ENCODE assay signal across 8 mouse cellular contexts in the genomic region with DNA sequence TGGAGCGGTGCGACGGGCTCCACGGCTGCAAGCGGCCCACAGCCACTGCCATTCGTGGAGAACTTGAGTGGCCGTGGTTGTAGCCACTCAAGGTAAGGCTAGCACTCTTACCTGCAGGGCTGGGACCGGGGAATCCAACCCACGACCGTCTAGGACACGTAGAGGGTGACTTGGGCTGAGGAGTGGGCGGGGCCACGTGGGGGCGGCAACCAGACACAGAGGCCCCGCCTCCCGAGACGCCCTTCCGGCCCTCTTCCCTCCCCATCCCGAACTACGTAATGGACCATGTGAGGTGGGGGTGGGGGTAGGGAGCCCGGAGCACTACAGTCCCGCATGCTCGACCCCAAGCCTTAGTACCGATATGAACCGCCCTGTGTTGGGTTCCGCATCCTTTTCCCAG.
DNase-seq lines count a peak whose midpoint lies in the region; ATAC-seq and TF ChIP-seq lines count a peak whose summit lies in the region.

No protein-coding gene starts in this region.

- no peaks in the 10 kb centered on the region for H3K4me1 ChIP-seq in forebrain, postnatal 0 days (ENCODE audit: insufficient read depth)
- no peaks in the 10 kb centered on the region for H3K4me1 ChIP-seq in intestine, postnatal 0 days (replicated peaks; ENCODE audit: control insufficient read depth, insufficient read depth, low read length)
- H3K4me1 ChIP-seq in liver, embryonic 14.5 days (replicated peaks; ENCODE audit: control insufficient read depth in 2 of 2, insufficient read depth in 2 of 2, low read length in 1 of 2) = peaks cover 0 to 9% of the 10 kb centered on the region in 2 experiments

- H3K27me3 ChIP-seq in forebrain, postnatal 0 days (ENCODE audit: insufficient read depth, low read length) = no peaks in the 10 kb centered on the region
- no peaks in the 10 kb centered on the region for H3K27me3 ChIP-seq in intestine, postnatal 0 days (replicated peaks; ENCODE audit: control insufficient read depth, insufficient read depth, low read length)
- H3K27me3 ChIP-seq in liver, embryonic 14.5 days (ENCODE audit: control insufficient read depth, insufficient read depth, low read length) = no peaks in the 10 kb centered on the region

- peak overlapping the region; percentile 51 for H3K4me2 ChIP-seq in forebrain, postnatal 0 days (ENCODE audit: low read depth)
- peak overlapping the region; percentile 64 for H3K4me2 ChIP-seq in intestine, postnatal 0 days (replicated peaks; ENCODE audit: low read depth)
- peak overlapping the region; percentile 75 for H3K4me2 ChIP-seq in liver, embryonic 14.5 days (ENCODE audit: low read depth)

- WGBS in forebrain, postnatal 0 days = 3% methylated on average over 26 of the region's 26 CpGs
- 5% methylated on average over 26 of the region's 26 CpGs for WGBS in intestine, postnatal 0 days
- WGBS in liver, embryonic 14.5 days (ENCODE audit: insufficient replicate concordance) = 4% methylated on average over 26 of the region's 26 CpGs

- peaks cover 3% of the 10 kb centered on the region; the same call in 1 of the 2 replicates for H3K36me3 ChIP-seq in forebrain, postnatal 0 days (ENCODE audit: insufficient read depth)
- H3K36me3 ChIP-seq in intestine, postnatal 0 days (ENCODE audit: control insufficient read depth, insufficient read depth) = 0 out of 2 replicates have a peak, but pooled peaks cover 2% of the 10 kb centered on the region
- peaks cover 3% of the 10 kb centered on the region for H3K36me3 ChIP-seq in liver, embryonic 14.5 days (replicated peaks; ENCODE audit: control insufficient read depth, insufficient read depth, low read depth)

- peak; percentile 95 for ATAC-seq in forebrain, postnatal 0 days
- peak; percentile 88 for ATAC-seq in intestine, postnatal 0 days
- peak; percentile 89 for ATAC-seq in liver, embryonic 14.5 days (ENCODE audit: insufficient read depth)

- 0 out of 2 replicates have a peak, but pooled peaks cover 3% of the 10 kb centered on the region for H3K9me3 ChIP-seq in forebrain, postnatal 0 days (ENCODE audit: low read length)
- H3K9me3 ChIP-seq in intestine, postnatal 0 days (ENCODE audit: control insufficient read depth) = no peaks in the 10 kb centered on the region
- no peaks in the 10 kb centered on the region for H3K9me3 ChIP-seq in liver, embryonic 14.5 days (ENCODE audit: control insufficient read depth, low read length)

- DNase-seq in cerebellum, postnatal 14 days = peak; percentile 37 to 64
- DNase-seq in cerebellum, adult 9-10 months = no peak
- peak; percentile 37 for DNase-seq in brain, embryonic 18.5 days (ENCODE audit: low read depth, low spot score)
- peak; percentile 81 for DNase-seq in forebrain, postnatal 0 days
- peak; percentile 59 to 66 (median 60) for DNase-seq in liver, embryonic 14.5 days (ENCODE audit: low read depth in 3 of 3, low spot score in 3 of 3)
- DNase-seq in natural killer cell, adult 2 months (ENCODE audit: low spot score in 2 of 2) = peak; percentile 28 to 52
- DNase-seq in testis, postnatal 14 days (ENCODE audit: low spot score) = peak; percentile 85

- no peak for TF ChIP-seq EP300 in liver, embryonic 14.5 days (IDR thresholded peaks at IDR 0.05; ENCODE audit: low read depth)

- peak overlapping the region; percentile 43 for H3K9ac ChIP-seq in forebrain, postnatal 0 days
- H3K9ac ChIP-seq in intestine, postnatal 0 days (ENCODE audit: low read depth, low read length) = no peak overlapping the region
- H3K9ac ChIP-seq in liver, embryonic 14.5 days (replicated peaks) = peak overlapping the region; percentile 42; the same call in 1 of the 2 replicates

- peak overlapping the region; percentile 33 for H3K4me3 ChIP-seq in forebrain, postnatal 0 days (ENCODE audit: low read depth, low read length)
- H3K4me3 ChIP-seq in intestine, postnatal 0 days (ENCODE audit: low read depth, low read length) = peak overlapping the region; percentile 33
- peak overlapping the region; percentile 54 to 68 for H3K4me3 ChIP-seq in liver, embryonic 14.5 days (ENCODE audit: insufficient read depth in 1 of 2, low read depth in 2 of 2, low read length in 2 of 2)

- no peak for TF ChIP-seq CTCF in forebrain, postnatal 0 days (IDR thresholded peaks at IDR 0.05; ENCODE audit: low read depth)
- TF ChIP-seq CTCF in intestine, postnatal 0 days (IDR thresholded peaks at IDR 0.05; ENCODE audit: low read depth) = no peak
- no peak for TF ChIP-seq CTCF in liver, embryonic 14.5 days (IDR thresholded peaks at IDR 0.05; ENCODE audit: low read depth)

- peak overlapping the region; percentile 35; the same call in 1 of the 2 replicates for H3K27ac ChIP-seq in forebrain, postnatal 0 days (ENCODE audit: low read depth, low read length)
- H3K27ac ChIP-seq in intestine, postnatal 0 days (ENCODE audit: low read depth, low read length) = no peak overlapping the region
- no peak overlapping the region for H3K27ac ChIP-seq in liver, embryonic 14.5 days
